Mouse (Mus musculus): Measurements from ENCODE around the gene Snd1. TPM values are rescaled to one million over a fixed set of nuclear protein-coding genes. Genes with fewer than 3 reads are reported as not detected.

The Snd1 gene
- polyA plus RNA-seq, 1 experiment from 2014 or later, result 84.5 TPM

GRCm38 (mm10) chr6:28542298-28542701, 67.4 kb downstream of the Snd1 start:
- Histone ChIP-seq H3K4me2 (ENCODE audit: low read length) (no peak overlapping the region), H3K9ac (replicated peaks; ENCODE audit: low read length) (no peak overlapping the region), H3K4me3 (replicated peaks; ENCODE audit: low read depth, low read length) (no peak overlapping the region), H3K4me1 (ENCODE audit: control insufficient read depth, insufficient read depth, low read length) (peaks cover 16% of the 10 kb centered on the region; the same call in 1 of the 2 replicates), H3K9me3 (ENCODE audit: control insufficient read depth, low read length) (no peaks in the 10 kb centered on the region), H3K27me3 (ENCODE audit: control insufficient read depth, insufficient read depth, low read length) (no peaks in the 10 kb centered on the region), H3K27ac (replicated peaks; ENCODE audit: low read depth, low read length) (no peak overlapping the region), H3K36me3 (ENCODE audit: control insufficient read depth, insufficient read depth, low read length) (peaks cover 10% of the 10 kb centered on the region)
- peak; percentile 26 for DNase-seq
- 64% methylated on average over 6 of the region's 6 CpGs for WGBS
- ATAC-seq (ENCODE audit: low FRiP score, low TSS enrichment), result no peak

- no peak overlapping the region for H3K27ac ChIP-seq (replicated peaks; ENCODE audit: low read depth, low read length)
- peaks cover 20% of the 10 kb centered on the region; the same call in 1 of the 2 replicates for H3K4me1 ChIP-seq (ENCODE audit: control insufficient read depth, insufficient read depth, low read length)
- no peak overlapping the region for H3K4me2 ChIP-seq (ENCODE audit: low read length)
- no peaks in the 10 kb centered on the region for H3K9me3 ChIP-seq (ENCODE audit: control insufficient read depth, low read length)
- H3K9ac ChIP-seq (replicated peaks; ENCODE audit: low read length), result no peak overlapping the region
- peaks cover 10% of the 10 kb centered on the region for H3K36me3 ChIP-seq (ENCODE audit: control insufficient read depth, insufficient read depth, low read length)
- 75% methylated on average over 2 of the region's 2 CpGs for WGBS
- no peak for DNase-seq
- no peak for ATAC-seq (ENCODE audit: low FRiP score, low TSS enrichment)
- H3K4me3 ChIP-seq (replicated peaks; ENCODE audit: low read depth, low read length), result no peak overlapping the region
- no peaks in the 10 kb centered on the region for H3K27me3 ChIP-seq (ENCODE audit: control insufficient read depth, insufficient read depth, low read length)
Observed at GRCm38 (mm10) chr6:28546943-28547342, 72.0 kb downstream of the Snd1 start.

GRCm38 (mm10) chr6:28549374-28549773, 74.4 kb downstream of the Snd1 start:
- no peak overlapping the region for H3K4me2 ChIP-seq (ENCODE audit: low read length)
- no peaks in the 10 kb centered on the region for H3K27me3 ChIP-seq (ENCODE audit: control insufficient read depth, insufficient read depth, low read length)
- no peak overlapping the region for H3K27ac ChIP-seq (replicated peaks; ENCODE audit: low read depth, low read length)
- H3K4me1 ChIP-seq (ENCODE audit: control insufficient read depth, insufficient read depth, low read length), result peaks cover 15% of the 10 kb centered on the region; the same call in 1 of the 2 replicates
- H3K9ac ChIP-seq (replicated peaks; ENCODE audit: low read length), result no peak overlapping the region
- 91% methylated on average over 2 of the region's 2 CpGs for WGBS
- ATAC-seq (ENCODE audit: low FRiP score, low TSS enrichment) (no peak), DNase-seq (no peak)
- no peak overlapping the region for H3K4me3 ChIP-seq (replicated peaks; ENCODE audit: low read depth, low read length)
- no peaks in the 10 kb centered on the region for H3K9me3 ChIP-seq (ENCODE audit: control insufficient read depth, low read length)
- peaks cover 10% of the 10 kb centered on the region for H3K36me3 ChIP-seq (ENCODE audit: control insufficient read depth, insufficient read depth, low read length)

GRCm38 (mm10) chr6:28550255-28551004, 75.5 kb downstream of the Snd1 start:
- peaks cover 15% of the 10 kb centered on the region; the same call in 1 of the 2 replicates for H3K4me1 ChIP-seq (ENCODE audit: control insufficient read depth, insufficient read depth, low read length)
- no peak overlapping the region for H3K9ac ChIP-seq (replicated peaks; ENCODE audit: low read length)
- no peak overlapping the region for H3K27ac ChIP-seq (replicated peaks; ENCODE audit: low read depth, low read length)
- H3K9me3 ChIP-seq (ENCODE audit: control insufficient read depth, low read length), result no peaks in the 10 kb centered on the region
- H3K4me3 ChIP-seq (replicated peaks; ENCODE audit: low read depth, low read length), result no peak overlapping the region
- ATAC-seq (ENCODE audit: low FRiP score, low TSS enrichment), result no peak
- no peaks in the 10 kb centered on the region for H3K27me3 ChIP-seq (ENCODE audit: control insufficient read depth, insufficient read depth, low read length)
- 43% methylated on average over 7 of the region's 7 CpGs for WGBS
- H3K4me2 ChIP-seq (ENCODE audit: low read length), result no peak overlapping the region
- peak; percentile 47 for DNase-seq
- peaks cover 9% of the 10 kb centered on the region for H3K36me3 ChIP-seq (ENCODE audit: control insufficient read depth, insufficient read depth, low read length)

GRCm38 (mm10) chr6:28554470-28554869, 79.5 kb downstream of the Snd1 start:
- DNase-seq (no peak), ATAC-seq (ENCODE audit: low FRiP score, low TSS enrichment) (no peak)
- no peak overlapping the region for H3K4me3 ChIP-seq (replicated peaks; ENCODE audit: low read depth, low read length)
- H3K9me3 ChIP-seq (ENCODE audit: control insufficient read depth, low read length), result no peaks in the 10 kb centered on the region
- no peak overlapping the region for H3K27ac ChIP-seq (replicated peaks; ENCODE audit: low read depth, low read length)
- H3K36me3 ChIP-seq (ENCODE audit: control insufficient read depth, insufficient read depth, low read length), result no peaks in the 10 kb centered on the region
- 82% methylated on average over 1 of the region's 1 CpGs for WGBS
- H3K4me2 ChIP-seq (ENCODE audit: low read length), result no peak overlapping the region
- H3K9ac ChIP-seq (replicated peaks; ENCODE audit: low read length), result no peak overlapping the region
- H3K4me1 ChIP-seq (ENCODE audit: control insufficient read depth, insufficient read depth, low read length), result peaks cover 15% of the 10 kb centered on the region; the same call in 1 of the 2 replicates
- H3K27me3 ChIP-seq (ENCODE audit: control insufficient read depth, insufficient read depth, low read length), result no peaks in the 10 kb centered on the region

GRCm38 (mm10) chr6:28555002-28555401, 80.1 kb downstream of the Snd1 start:
- Histone ChIP-seq H3K4me1 (ENCODE audit: control insufficient read depth, insufficient read depth, low read length) (peaks cover 15% of the 10 kb centered on the region; the same call in 1 of the 2 replicates), H3K4me3 (replicated peaks; ENCODE audit: low read depth, low read length) (no peak overlapping the region), H3K4me2 (ENCODE audit: low read length) (no peak overlapping the region), H3K27me3 (ENCODE audit: control insufficient read depth, insufficient read depth, low read length) (no peaks in the 10 kb centered on the region), H3K36me3 (ENCODE audit: control insufficient read depth, insufficient read depth, low read length) (no peaks in the 10 kb centered on the region), H3K9ac (replicated peaks; ENCODE audit: low read length) (no peak overlapping the region), H3K27ac (replicated peaks; ENCODE audit: low read depth, low read length) (no peak overlapping the region), H3K9me3 (ENCODE audit: control insufficient read depth, low read length) (no peaks in the 10 kb centered on the region)
- 56% methylated on average over 6 of the region's 6 CpGs for WGBS
- DNase-seq, result no peak
- ATAC-seq (ENCODE audit: low FRiP score, low TSS enrichment), result no peak

GRCm38 (mm10) chr6:28555428-28555827, 80.5 kb downstream of the Snd1 start:
- DNase-seq, result no peak
- Histone ChIP-seq H3K9ac (replicated peaks; ENCODE audit: low read length) (no peak overlapping the region), H3K36me3 (ENCODE audit: control insufficient read depth, insufficient read depth, low read length) (no peaks in the 10 kb centered on the region), H3K4me1 (ENCODE audit: control insufficient read depth, insufficient read depth, low read length) (peaks cover 11% of the 10 kb centered on the region; the same call in 1 of the 2 replicates), H3K4me2 (ENCODE audit: low read length) (no peak overlapping the region), H3K27me3 (ENCODE audit: control insufficient read depth, insufficient read depth, low read length) (no peaks in the 10 kb centered on the region), H3K4me3 (replicated peaks; ENCODE audit: low read depth, low read length) (no peak overlapping the region), H3K27ac (replicated peaks; ENCODE audit: low read depth, low read length) (no peak overlapping the region), H3K9me3 (ENCODE audit: control insufficient read depth, low read length) (no peaks in the 10 kb centered on the region)
- WGBS, result 90% methylated on average over 7 of the region's 7 CpGs
- ATAC-seq (ENCODE audit: low FRiP score, low TSS enrichment), result no peak

- Histone ChIP-seq H3K9me3 (ENCODE audit: control insufficient read depth, low read length) (no peaks in the 10 kb centered on the region), H3K4me2 (ENCODE audit: low read length) (no peak overlapping the region), H3K27me3 (ENCODE audit: control insufficient read depth, insufficient read depth, low read length) (no peaks in the 10 kb centered on the region), H3K4me3 (replicated peaks; ENCODE audit: low read depth, low read length) (no peak overlapping the region), H3K9ac (replicated peaks; ENCODE audit: low read length) (no peak overlapping the region), H3K36me3 (ENCODE audit: control insufficient read depth, insufficient read depth, low read length) (no peaks in the 10 kb centered on the region), H3K4me1 (ENCODE audit: control insufficient read depth, insufficient read depth, low read length) (no peaks in the 10 kb centered on the region), H3K27ac (replicated peaks; ENCODE audit: low read depth, low read length) (no peak overlapping the region)
- WGBS, result 60% methylated on average over 6 of the region's 6 CpGs
- no peak for DNase-seq
- ATAC-seq (ENCODE audit: low FRiP score, low TSS enrichment), result no peak
Observed at GRCm38 (mm10) chr6:28557728-28558127, 82.8 kb downstream of the Snd1 start.

- ATAC-seq (ENCODE audit: low FRiP score, low TSS enrichment), result no peak
Observed at GRCm38 (mm10) chr6:28559419-28559818, 84.5 kb downstream of the Snd1 start.

More at GRCm38 (mm10) chr6:28559419-28559818, 84.5 kb downstream of the Snd1 start:
- Histone ChIP-seq H3K27ac (replicated peaks; ENCODE audit: low read depth, low read length) (no peak overlapping the region), H3K9ac (replicated peaks; ENCODE audit: low read length) (no peak overlapping the region), H3K27me3 (ENCODE audit: control insufficient read depth, insufficient read depth, low read length) (no peaks in the 10 kb centered on the region), H3K4me3 (replicated peaks; ENCODE audit: low read depth, low read length) (no peak overlapping the region), H3K4me1 (ENCODE audit: control insufficient read depth, insufficient read depth, low read length) (no peaks in the 10 kb centered on the region), H3K4me2 (ENCODE audit: low read length) (no peak overlapping the region), H3K9me3 (ENCODE audit: control insufficient read depth, low read length) (no peaks in the 10 kb centered on the region), H3K36me3 (ENCODE audit: control insufficient read depth, insufficient read depth, low read length) (no peaks in the 10 kb centered on the region)
- no peak for DNase-seq
- 85% methylated on average over 2 of the region's 2 CpGs for WGBS
